Mouse (Mus musculus) heart, postnatal 0 days (tissue): Measurements from ENCODE around the gene Gpx3.

Experiments
- CTCF ChIP-seq: IDR thresholded peaks from 2 replicates; pipeline ENCODE4 v1.5.1; 2016; ENCODE audit warnings: antibody characterized with exemption, control low read depth, low read depth
- EP300 ChIP-seq: IDR thresholded peaks from 2 replicates; pipeline ENCODE4 v1.6.1; 2016; ENCODE audit warnings: antibody characterized with exemption, low read depth

GRCm38 (mm10) chr11:54928886-54929285 lies 26.6 kb downstream of the Gpx3 start:
- TF ChIP-seq CTCF (no peak), EP300 (no peak)
